In genomic region chr3:138847809-138848208, GRCm38 (mm10) we compare ENCODE assay signal across 24 mouse cellular contexts.
DNase-seq lines count a peak whose midpoint lies in the region; ATAC-seq and TF ChIP-seq lines count a peak whose summit lies in the region.
"Had no signal": no experiment of that assay in that cellular context is flagged by ENCODE, and none has a peak within 500 bp of the region (broad histone marks: within the 10 kb centered on the region; RNA-seq: fewer than 3 reads in every experiment).

No protein-coding gene starts in this region.

- no peaks in the 10 kb centered on the region for H3K27me3 ChIP-seq in forebrain, postnatal 0 days (ENCODE audit: insufficient read depth, low read length)
- peaks cover 3% of the 10 kb centered on the region; the same call in 1 of the 2 replicates for H3K27me3 ChIP-seq in forebrain, embryonic 12.5 days
- H3K27me3 ChIP-seq: embryonic facial prominence, embryonic 13.5 days; embryonic facial prominence, embryonic 15.5 days; forebrain, embryonic 15.5 days had no signal

- ATAC-seq in forebrain, postnatal 0 days = no peak
- ATAC-seq in forebrain, embryonic 12.5 days (ENCODE audit: low FRiP score) = no peak
- no peak for ATAC-seq in megakaryocyte-erythroid progenitor cell, adult 5-6 weeks (replicated peaks; ENCODE audit: low FRiP score, low TSS enrichment, poor library complexity, severe bottlenecking)
- ATAC-seq: forebrain, embryonic 15.5 days had no signal

- no peak overlapping the region for H3K9ac ChIP-seq in forebrain, postnatal 0 days
- no peak overlapping the region for H3K9ac ChIP-seq in forebrain, embryonic 12.5 days
- H3K9ac ChIP-seq: embryonic facial prominence, embryonic 13.5 days; embryonic facial prominence, embryonic 15.5 days; forebrain, embryonic 15.5 days had no signal

- H3K4me3 ChIP-seq in forebrain, postnatal 0 days (ENCODE audit: low read depth, low read length) = no peak overlapping the region
- H3K4me3 ChIP-seq in forebrain, embryonic 12.5 days (replicated peaks) = no peak overlapping the region
- H3K4me3 ChIP-seq: embryonic facial prominence, embryonic 13.5 days; embryonic facial prominence, embryonic 15.5 days; erythroblast, embryonic 14.5 days; forebrain, embryonic 10.5 days; forebrain, embryonic 15.5 days had no signal

- no peaks in the 10 kb centered on the region for H3K9me3 ChIP-seq in forebrain, postnatal 0 days (ENCODE audit: low read length)
- H3K9me3 ChIP-seq in forebrain, embryonic 12.5 days = no peaks in the 10 kb centered on the region
- H3K9me3 ChIP-seq: embryonic facial prominence, embryonic 13.5 days; embryonic facial prominence, embryonic 15.5 days; forebrain, embryonic 10.5 days; forebrain, embryonic 15.5 days; G1E had no signal

- H3K4me2 ChIP-seq in forebrain, postnatal 0 days (ENCODE audit: low read depth) = no peak overlapping the region
- H3K4me2 ChIP-seq in forebrain, embryonic 12.5 days = no peak overlapping the region
- H3K4me2 ChIP-seq: embryonic facial prominence, embryonic 13.5 days; embryonic facial prominence, embryonic 15.5 days; forebrain, embryonic 15.5 days had no signal

- TF ChIP-seq CTCF in forebrain, postnatal 0 days (IDR thresholded peaks at IDR 0.05; ENCODE audit: low read depth) = 0 out of 2 replicates have a peak, but pooled peaks have one; percentile 15

- H3K27ac ChIP-seq in forebrain, postnatal 0 days (ENCODE audit: low read depth, low read length) = no peak overlapping the region
- H3K27ac ChIP-seq in forebrain, embryonic 12.5 days = no peak overlapping the region
- H3K27ac ChIP-seq: embryonic facial prominence, embryonic 13.5 days; embryonic facial prominence, embryonic 15.5 days; forebrain, embryonic 10.5 days; forebrain, embryonic 15.5 days had no signal

- no peaks in the 10 kb centered on the region for H3K36me3 ChIP-seq in forebrain, postnatal 0 days (ENCODE audit: insufficient read depth)
- H3K36me3 ChIP-seq in forebrain, embryonic 12.5 days (replicated peaks) = no peaks in the 10 kb centered on the region
- H3K36me3 ChIP-seq: embryonic facial prominence, embryonic 13.5 days; embryonic facial prominence, embryonic 15.5 days; forebrain, embryonic 10.5 days; forebrain, embryonic 15.5 days; G1E had no signal

- peaks cover 23% of the 10 kb centered on the region for H3K4me1 ChIP-seq in forebrain, postnatal 0 days (ENCODE audit: insufficient read depth)
- peaks cover 37% of the 10 kb centered on the region for H3K4me1 ChIP-seq in forebrain, embryonic 12.5 days

- DNase-seq in forebrain, postnatal 0 days = no peak
- DNase-seq in 3T3-L1 (ENCODE audit: low read depth, low spot score) (peak; percentile 64), 416B (ENCODE audit: low read depth) (peak; percentile 33), MN1 (ENCODE audit: low spot score) (peak; percentile 6)
- DNase-seq in gastrocnemius, postnatal 25 days = no peak
- DNase-seq in neural tube, embryonic 10.5 days (ENCODE audit: extremely low spot score, low spot score) = no peak
- DNase-seq: adrenal gland, adult 2 months; adrenal gland, postnatal 10 days; adrenal gland, postnatal 25 days; cerebellum, adult 11 months; cerebellum, adult 18-20 months; cerebellum, adult 8-10 months; cerebellum, adult 9-11 months; cerebellum, postnatal 14 days; cerebellum, postnatal 36 days; embryo, embryonic 11 days had no signal

- 95% methylated on average over 3 of the region's 3 CpGs for WGBS in forebrain, postnatal 0 days
- WGBS in forebrain, embryonic 12.5 days = 86% methylated on average over 3 of the region's 3 CpGs

Comparison
In these comparisons a context has a peak if more than half of its experiments do, and no peak if none do; other contexts are left out.
1. DNase-seq: peak in 3T3-L1 (single experiment), 416B (single experiment) and MN1 (single experiment); none in forebrain, postnatal 0 days (single experiment), gastrocnemius, postnatal 25 days (single experiment) and neural tube, embryonic 10.5 days (single experiment).